Mouse (Mus musculus) forebrain, postnatal 0 days (tissue): Measurements from ENCODE around the gene Birc5. TPM values are rescaled to one million over a fixed set of nuclear protein-coding genes. Genes with fewer than 3 reads are reported as not detected.

ENCODE experiments used
- ATAC-seq: fragments of 200-750 bp; cut with Nextera tagmentation; 2 replicates; pipeline ENCODE4 v1.8.0; 2017; ENCODE audit warnings: mild to moderate bottlenecking, moderate library complexity
- DNase-seq: peaks from one replicate; pipeline ENCODE4 v3.0.0-alpha.2; 2015
- H3K27ac ChIP-seq: fragments of 300-500 bp; sonication (generic); 2 replicates; pipeline ENCODE4 v1.5.1; 2014; ENCODE audit warnings: low read depth, mild to moderate bottlenecking, antibody characterized with exemption, low read length, moderate library complexity, mixed read lengths
- H3K27me3 ChIP-seq: fragments of 300-500 bp; sonication (generic); 2 replicates; pipeline ENCODE4 v1.6.1; 2014; ENCODE audit warnings: mild to moderate bottlenecking, low read length, mixed read lengths; ENCODE audit not compliant: insufficient read depth
- H3K36me3 ChIP-seq: fragments of 300-500 bp; sonication (generic); 2 replicates; pipeline ENCODE4 v1.6.1; 2014; ENCODE audit warnings: mild to moderate bottlenecking, moderate library complexity; ENCODE audit not compliant: insufficient read depth
- H3K4me1 ChIP-seq: fragments of 300-500 bp; sonication (generic); 2 replicates; pipeline ENCODE4 v1.6.1; 2014; ENCODE audit warnings: antibody characterized with exemption; ENCODE audit not compliant: insufficient read depth
- H3K4me2 ChIP-seq: fragments of 300-500 bp; sonication (generic); 2 replicates; pipeline ENCODE4 v1.6.1; 2014; ENCODE audit warnings: low read depth, mild to moderate bottlenecking, moderate library complexity
- H3K4me3 ChIP-seq: fragments of 300-500 bp; sonication (generic); 2 replicates; pipeline ENCODE4 v1.5.1; 2014; ENCODE audit warnings: low read depth, low read length, mixed read lengths
- H3K9ac ChIP-seq: fragments of 300-500 bp; sonication (generic); 2 replicates; pipeline ENCODE4 v1.6.1; 2014; ENCODE audit warnings: mild to moderate bottlenecking
- H3K9me3 ChIP-seq: fragments of 300-500 bp; sonication (generic); 2 replicates; pipeline ENCODE4 v1.6.1; 2016; ENCODE audit warnings: low read length
- CTCF ChIP-seq: sonication (generic); IDR thresholded peaks from 2 replicates; pipeline ENCODE4 v1.5.1; 2016; ENCODE audit warnings: antibody characterized with exemption, control low read depth, low read depth
- WGBS: fragments of 180-500 bp; shearing (Covaris S2); extraction: QIAGEN DNeasy Blood & Tissue Kit; methylation state at CpG from one replicate; pipeline ENCODE4 v1.1.7; 2014; 5-methylcytosine and 5-hydroxymethylcytosine counted together
- polyA plus RNA-seq: library from polyadenylated mRNA; unstranded; fragments of >200 nt; fragmentation: Nextera tagmentation; extraction: Ambion mirVana; gene quantifications from 2 replicates; pipeline ENCODE4 v1.2.1, GENCODE M21; 2015
- total RNA-seq: library from RNA; depleted of rRNA; stranded (reverse); fragments of >200 nt; gene quantifications from 2 replicates; pipeline ENCODE4 v1.2.3, GENCODE M21; 2014

Gene Birc5
- total and polyA plus RNA-seq, 2 experiments from 2014 or later = 6.2 to 24.9 TPM

DNA sequence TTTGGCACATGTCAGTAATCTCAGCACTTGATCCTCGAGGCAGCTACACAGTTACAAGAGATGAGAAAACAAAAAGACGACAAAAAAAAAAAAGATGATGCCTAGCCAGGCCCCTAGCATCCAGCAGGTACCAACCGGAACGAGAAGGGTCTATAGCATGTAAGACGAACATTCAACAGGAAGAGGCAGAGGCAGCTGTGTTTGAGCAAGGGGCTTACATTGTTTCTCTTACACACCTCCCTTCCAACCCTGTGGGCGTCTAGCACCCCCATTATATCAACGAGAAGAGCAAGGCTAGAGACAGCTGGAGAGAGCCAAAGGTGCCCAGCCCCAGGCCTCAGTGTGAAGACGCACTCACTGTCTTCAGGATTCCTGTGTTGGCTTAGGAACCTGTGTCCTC lies 22.1 kb upstream of the Birc5 start:
- TF ChIP-seq CTCF = no peak
- ATAC-seq = no peak
- Histone ChIP-seq H3K27ac (no peak overlapping the region), H3K9ac (no peak overlapping the region), H3K36me3 (no peaks in the 10 kb centered on the region), H3K27me3 (no peaks in the 10 kb centered on the region), H3K4me1 (peaks cover 5% of the 10 kb centered on the region; the same call in 1 of the 2 replicates), H3K9me3 (no peaks in the 10 kb centered on the region), H3K4me2 (no peak overlapping the region), H3K4me3 (no peak overlapping the region)
- DNase-seq = no peak
- 50% methylated on average over 8 of the region's 8 CpGs for WGBS

DNA sequence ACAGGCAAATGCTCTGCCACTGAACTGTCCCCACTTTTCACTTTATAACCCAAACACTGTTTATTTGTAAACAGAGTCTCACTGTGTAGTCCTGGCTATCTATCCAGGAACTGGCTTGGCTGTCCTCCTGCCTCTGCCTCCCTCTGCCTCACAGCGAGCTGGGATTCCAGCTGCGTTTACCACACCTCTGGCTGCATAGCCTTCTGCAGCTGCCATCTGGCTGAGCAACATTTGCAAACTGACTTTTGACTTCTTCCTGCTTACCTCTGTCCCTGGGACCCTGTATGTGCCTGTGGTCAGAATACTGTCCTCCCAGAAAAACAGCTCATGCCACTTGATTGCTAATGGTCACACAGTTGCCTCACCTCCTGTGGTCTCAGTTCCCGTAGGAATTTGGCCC lies 21.7 kb upstream of the Birc5 start:
- WGBS = 76% methylated on average over 3 of the region's 3 CpGs
- Histone ChIP-seq H3K27me3 (no peaks in the 10 kb centered on the region), H3K4me3 (no peak overlapping the region), H3K27ac (no peak overlapping the region), H3K4me1 (peaks cover 5% of the 10 kb centered on the region; the same call in 1 of the 2 replicates), H3K36me3 (no peaks in the 10 kb centered on the region), H3K4me2 (no peak overlapping the region), H3K9ac (no peak overlapping the region), H3K9me3 (no peaks in the 10 kb centered on the region)
- ATAC-seq = no peak
- no peak for TF ChIP-seq CTCF
- no peak for DNase-seq

DNA sequence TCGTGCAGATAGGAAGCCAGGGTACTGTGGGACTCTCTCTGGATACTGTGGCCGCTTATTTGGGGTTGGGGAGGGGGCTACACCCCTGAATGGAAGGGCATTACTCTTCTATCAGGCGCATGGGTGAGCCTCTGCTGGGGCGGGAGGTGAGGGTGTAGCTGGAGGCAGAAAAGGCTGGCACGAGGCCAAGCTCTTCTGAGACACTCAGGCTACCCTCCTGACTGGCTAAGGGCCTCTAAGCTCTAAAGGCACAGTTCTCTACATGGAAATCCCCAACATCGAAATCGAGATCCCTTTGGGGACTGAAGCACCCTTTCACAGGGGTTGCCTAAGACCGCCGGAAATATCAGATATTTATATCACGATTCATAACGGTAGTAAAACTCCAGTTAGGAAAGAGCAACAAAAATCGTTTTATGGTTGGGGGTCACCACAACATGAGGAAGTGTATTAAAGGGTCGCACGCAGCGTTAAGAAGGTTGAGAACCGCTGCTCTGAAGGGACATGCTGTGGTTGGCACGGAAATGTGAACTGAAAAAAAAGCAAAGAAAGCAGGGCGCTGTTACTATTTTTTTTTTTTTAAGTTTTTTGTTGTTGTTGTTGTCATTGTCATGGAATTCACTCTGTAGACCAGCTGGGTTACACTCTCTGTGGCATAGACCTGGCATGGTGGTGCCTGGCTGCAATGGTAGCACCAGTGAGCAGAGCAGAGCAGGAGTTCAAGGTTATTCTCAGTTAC lies 20.7 kb upstream of the Birc5 start:
- ATAC-seq = no peak
- peaks cover 5% of the 10 kb centered on the region; the same call in 1 of the 2 replicates for H3K4me1 ChIP-seq
- no peak overlapping the region for H3K4me2 ChIP-seq
- H3K9me3 ChIP-seq = no peaks in the 10 kb centered on the region
- no peaks in the 10 kb centered on the region for H3K36me3 ChIP-seq
- no peak for TF ChIP-seq CTCF
- 76% methylated on average over 18 of the region's 18 CpGs for WGBS
- H3K4me3 ChIP-seq = no peak overlapping the region
- no peak overlapping the region for H3K27ac ChIP-seq
- no peak for DNase-seq
- H3K27me3 ChIP-seq = no peaks in the 10 kb centered on the region
- H3K9ac ChIP-seq = no peak overlapping the region

DNA sequence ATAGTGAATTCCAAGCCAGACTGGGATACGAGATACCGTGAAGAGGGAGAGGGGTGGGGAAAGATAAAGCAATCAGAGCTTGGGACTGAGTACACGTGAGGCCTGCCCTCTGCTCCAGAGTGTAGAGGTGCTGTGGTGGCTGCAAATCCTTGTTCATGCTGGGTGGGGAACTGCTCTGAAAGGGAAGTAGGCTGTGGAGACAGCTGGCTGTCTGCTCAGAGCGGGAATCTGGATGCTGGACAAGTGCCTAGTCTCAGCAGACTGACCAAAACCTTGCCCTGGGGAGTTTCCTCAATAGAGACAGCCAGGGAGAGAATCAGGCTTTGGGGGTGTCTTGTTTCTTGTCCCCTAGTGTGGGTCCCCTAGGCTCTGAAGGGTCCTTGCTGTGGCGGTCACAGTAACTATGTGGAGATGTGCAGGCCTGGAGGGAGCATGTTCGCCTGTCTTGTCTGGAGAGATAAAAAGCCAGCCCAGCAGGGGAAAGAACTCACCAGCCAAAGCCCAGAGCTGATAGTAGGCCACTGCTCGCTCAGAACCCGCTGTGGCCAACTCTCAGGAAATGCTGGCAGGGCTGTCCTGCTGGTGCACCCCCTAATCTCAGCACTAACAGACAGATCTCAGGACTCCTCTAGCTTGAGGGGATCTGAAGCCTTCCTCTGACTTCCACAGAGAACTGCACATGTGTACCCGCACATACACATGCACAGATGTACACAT lies 20.0 kb upstream of the Birc5 start:
- DNase-seq (no peak), ATAC-seq (no peak)
- no peak for TF ChIP-seq CTCF
- peaks cover 5% of the 10 kb centered on the region; the same call in 1 of the 2 replicates for H3K4me1 ChIP-seq
- no peaks in the 10 kb centered on the region for H3K9me3 ChIP-seq
- no peaks in the 10 kb centered on the region for H3K36me3 ChIP-seq
- H3K9ac ChIP-seq = no peak overlapping the region
- no peaks in the 10 kb centered on the region for H3K27me3 ChIP-seq
- 47% methylated on average over 9 of the region's 9 CpGs for WGBS
- peak overlapping the region; percentile 35; the same call in 1 of the 2 replicates for H3K27ac ChIP-seq
- H3K4me2 ChIP-seq = no peak overlapping the region
- H3K4me3 ChIP-seq = no peak overlapping the region

DNA sequence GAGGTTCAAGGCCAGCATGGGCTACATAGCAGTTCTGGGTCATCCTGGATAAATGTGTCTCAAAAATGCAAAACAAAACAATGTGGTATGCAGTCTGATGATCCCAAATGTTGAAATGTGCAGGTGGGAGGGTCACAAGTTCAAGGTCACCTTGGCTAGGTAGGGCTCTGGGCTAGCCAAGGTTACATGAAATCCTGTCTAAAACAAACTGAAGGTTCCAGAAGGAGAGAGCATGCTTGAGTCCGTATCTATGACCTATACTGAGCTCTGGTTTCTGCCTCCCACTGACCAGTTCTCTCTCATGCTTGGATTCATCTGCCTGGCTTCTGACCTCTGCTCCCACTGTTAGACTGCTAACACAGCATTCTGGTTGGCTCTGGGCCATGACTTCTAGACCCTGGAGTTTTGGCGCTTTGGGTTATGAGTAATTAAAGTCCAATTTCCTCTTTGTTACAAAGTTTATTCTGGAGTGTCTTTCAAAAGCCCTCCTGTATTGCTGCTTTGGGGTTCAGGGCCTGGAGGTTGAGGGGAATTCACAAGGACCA lies 19.3 kb upstream of the Birc5 start:
- WGBS = 81% methylated on average over 2 of the region's 2 CpGs
- H3K27ac ChIP-seq = no peak overlapping the region
- no peak for ATAC-seq
- no peak for DNase-seq
- no peak overlapping the region for H3K4me2 ChIP-seq
- no peaks in the 10 kb centered on the region for H3K9me3 ChIP-seq
- H3K4me3 ChIP-seq = no peak overlapping the region
- no peak overlapping the region for H3K9ac ChIP-seq
- H3K36me3 ChIP-seq = no peaks in the 10 kb centered on the region
- no peaks in the 10 kb centered on the region for H3K27me3 ChIP-seq
- no peak for TF ChIP-seq CTCF
- H3K4me1 ChIP-seq = peaks cover 5% of the 10 kb centered on the region; the same call in 1 of the 2 replicates

DNA sequence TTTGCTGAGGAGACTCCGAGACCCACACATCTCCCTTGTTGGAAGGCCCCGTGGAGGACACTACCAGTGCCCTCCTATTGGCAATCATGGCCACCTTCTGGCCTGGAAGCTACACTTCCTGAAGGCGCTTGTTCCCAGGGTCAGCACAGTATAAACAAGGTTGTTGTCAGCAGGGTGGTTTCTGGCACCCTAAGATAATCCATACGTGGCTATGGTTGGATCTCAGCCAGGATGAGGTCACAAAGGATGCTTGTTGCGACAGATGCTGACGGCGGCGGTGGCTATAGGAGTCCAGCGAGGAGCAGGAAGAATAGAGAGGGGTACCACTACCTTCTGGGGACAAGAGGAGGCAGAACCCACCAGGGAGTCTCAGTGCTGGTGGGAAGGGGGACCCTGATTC lies 18.6 kb upstream of the Birc5 start:
- ATAC-seq = no peak
- Histone ChIP-seq H3K4me1 (peaks cover 2% of the 10 kb centered on the region; the same call in 1 of the 2 replicates), H3K36me3 (no peaks in the 10 kb centered on the region), H3K9ac (no peak overlapping the region), H3K9me3 (no peaks in the 10 kb centered on the region), H3K4me3 (no peak overlapping the region), H3K27ac (no peak overlapping the region), H3K27me3 (no peaks in the 10 kb centered on the region), H3K4me2 (no peak overlapping the region)
- no peak for DNase-seq
- WGBS = 55% methylated on average over 9 of the region's 9 CpGs
- no peak for TF ChIP-seq CTCF
